8 mouse cellular contexts compared by ENCODE assay signal in the genomic region with DNA sequence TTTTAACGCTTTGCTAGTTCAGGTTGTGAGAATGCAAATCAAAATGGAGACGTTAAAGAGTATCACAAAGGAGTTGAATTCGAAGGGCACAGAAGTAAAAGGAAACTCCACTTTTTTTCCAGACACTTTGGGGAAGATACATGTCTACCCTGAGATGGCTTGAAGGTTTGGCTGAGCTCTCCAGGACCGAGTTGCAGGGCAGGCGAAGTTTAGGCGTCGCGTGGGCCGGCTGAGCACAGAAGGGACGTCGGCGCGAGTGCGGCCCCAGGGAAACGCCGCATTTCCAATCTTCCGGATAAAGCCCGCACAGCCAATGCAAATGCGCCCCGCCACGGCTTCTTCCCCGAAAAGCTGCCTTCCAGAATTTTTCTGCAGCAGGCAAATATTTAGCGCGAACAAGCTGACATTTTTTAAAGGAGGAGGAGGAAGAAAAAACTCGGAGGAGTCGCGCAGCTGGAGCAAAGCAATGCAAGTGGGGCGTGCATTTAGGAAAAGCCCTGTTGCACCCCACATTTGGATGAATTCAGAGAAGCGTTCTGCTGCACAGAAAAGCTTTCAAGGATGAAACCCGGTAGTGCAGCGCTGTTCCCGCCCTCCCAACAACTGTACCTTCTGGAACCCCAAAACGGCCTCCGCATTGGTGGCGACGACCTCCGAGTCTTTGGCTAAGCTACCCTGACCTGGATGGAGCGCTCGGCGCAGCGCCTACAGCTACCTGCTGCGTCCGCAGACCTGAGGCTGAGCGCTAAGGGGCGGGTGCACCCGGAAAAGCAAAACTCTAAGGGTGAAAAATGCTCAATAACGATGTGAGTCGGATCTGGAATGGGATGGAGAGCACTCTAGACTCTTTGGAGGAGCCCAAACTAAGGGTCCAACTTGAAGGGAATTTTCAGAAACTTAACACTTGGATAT. TPM values are rescaled to one million over a fixed set of nuclear protein-coding genes. Genes with fewer than 3 reads are reported as not detected.
A peak's percentile ranks its signal among the peaks of the same experiment; 100 is the strongest.
DNase-seq lines count a peak whose midpoint lies in the region; ATAC-seq and TF ChIP-seq lines count a peak whose summit lies in the region.

No protein-coding gene starts in this region.

- peak overlapping the region; percentile 75 for H3K4me2 ChIP-seq in heart, embryonic 12.5 days
- peak overlapping the region; percentile 49 for H3K4me2 ChIP-seq in forebrain, embryonic 14.5 days (ENCODE audit: low read length)
- H3K4me2 ChIP-seq in liver, embryonic 11.5 days: peak overlapping the region; percentile 51
- H3K4me2 ChIP-seq in stomach, postnatal 0 days (replicated peaks; ENCODE audit: low read depth): peak overlapping the region; percentile 52

- under 1% methylated on average over 48 of the region's 48 CpGs for WGBS in heart, embryonic 12.5 days
- WGBS in forebrain, embryonic 14.5 days: under 1% methylated on average over 48 of the region's 48 CpGs
- WGBS in liver, embryonic 11.5 days: under 1% methylated on average over 48 of the region's 48 CpGs
- under 1% methylated on average over 48 of the region's 48 CpGs for WGBS in stomach, postnatal 0 days

- no peak for TF ChIP-seq EP300 in stomach, postnatal 0 days (optimal IDR thresholded peaks at IDR 0.05)

- H3K9ac ChIP-seq in heart, embryonic 12.5 days: no peak overlapping the region
- H3K9ac ChIP-seq in ES-E14 (ENCODE audit: insufficient read depth, low read depth, low read length, poor library complexity, severe bottlenecking): no peak overlapping the region
- no peak overlapping the region for H3K9ac ChIP-seq in forebrain, embryonic 14.5 days (ENCODE audit: low read length)
- no peak overlapping the region for H3K9ac ChIP-seq in liver, embryonic 11.5 days (ENCODE audit: low read depth, low read length)
- H3K9ac ChIP-seq in stomach, postnatal 0 days (ENCODE audit: low read length): peak overlapping the region; percentile 31; the same call in 1 of the 2 replicates

- no peak for DNase-seq in heart, adult 11 months
- peak; percentile 12 for DNase-seq in ES-E14 (ENCODE audit: low read depth, low spot score)
- DNase-seq in forebrain, embryonic 14.5 days (ENCODE audit: low spot score): no peak
- peak; percentile 44 for DNase-seq in liver, embryonic 11.5 days (ENCODE audit: low spot score)
- no peak for DNase-seq in stomach, postnatal 0 days (ENCODE audit: low spot score)
- no peak for DNase-seq in urinary bladder, postnatal 14 days (ENCODE audit: low spot score)

- ATAC-seq in heart, embryonic 12.5 days (ENCODE audit: insufficient number of reproducible peaks, low FRiP score): no peak
- no peak for ATAC-seq in forebrain, embryonic 14.5 days
- no peak for ATAC-seq in liver, embryonic 11.5 days (replicated peaks; ENCODE audit: low FRiP score)
- ATAC-seq in stomach, postnatal 0 days (ENCODE audit: low FRiP score, low TSS enrichment): no peak
- no peak for ATAC-seq in megakaryocyte progenitor cell, adult 5-6 weeks (replicated peaks; ENCODE audit: poor library complexity)

- H3K27ac ChIP-seq in heart, embryonic 12.5 days (ENCODE audit: poor library complexity, severe bottlenecking): no peak overlapping the region
- H3K27ac ChIP-seq in ES-E14 (ENCODE audit: insufficient read depth, low read depth, low read length, poor library complexity, severe bottlenecking): no peak overlapping the region
- no peak overlapping the region for H3K27ac ChIP-seq in forebrain, embryonic 14.5 days (ENCODE audit: low read depth, low read length)
- no peak overlapping the region for H3K27ac ChIP-seq in liver, embryonic 11.5 days (ENCODE audit: low read depth, low read length)
- no peak overlapping the region for H3K27ac ChIP-seq in stomach, postnatal 0 days (replicated peaks)

- no peak for TF ChIP-seq CTCF in stomach, postnatal 0 days (IDR thresholded peaks at IDR 0.05; ENCODE audit: low read depth)

- H3K4me3 ChIP-seq in heart, embryonic 12.5 days: peak overlapping the region; percentile 36
- H3K4me3 ChIP-seq in ES-E14 (ENCODE audit: insufficient read depth in 1 of 2, low read depth in 1 of 2, low read length in 2 of 2, poor library complexity in 1 of 2, severe bottlenecking in 1 of 2): peak overlapping the region in 1 of 2 experiments; percentile 12; a peak in 2 of 4 replicates
- peak overlapping the region; percentile 23 for H3K4me3 ChIP-seq in forebrain, embryonic 14.5 days (ENCODE audit: low read depth, low read length)
- peak overlapping the region; percentile 29 for H3K4me3 ChIP-seq in liver, embryonic 11.5 days (ENCODE audit: low read depth, low read length)
- peak overlapping the region; percentile 42 for H3K4me3 ChIP-seq in stomach, postnatal 0 days (ENCODE audit: low read depth, low read length)

- no peaks in the 10 kb centered on the region for H3K36me3 ChIP-seq in heart, embryonic 12.5 days
- no peaks in the 10 kb centered on the region for H3K36me3 ChIP-seq in ES-E14 (ENCODE audit: control insufficient read depth, insufficient read depth, low read length, poor library complexity, severe bottlenecking)
- no peaks in the 10 kb centered on the region for H3K36me3 ChIP-seq in forebrain, embryonic 14.5 days (ENCODE audit: control insufficient read depth, insufficient read depth, low read length)
- no peaks in the 10 kb centered on the region for H3K36me3 ChIP-seq in liver, embryonic 11.5 days (ENCODE audit: control insufficient read depth, insufficient read depth, low read length)
- no peaks in the 10 kb centered on the region for H3K36me3 ChIP-seq in stomach, postnatal 0 days (ENCODE audit: control insufficient read depth, insufficient read depth, low read length)

- no peaks in the 10 kb centered on the region for H3K9me3 ChIP-seq in heart, embryonic 12.5 days (replicated peaks)
- no peaks in the 10 kb centered on the region for H3K9me3 ChIP-seq in ES-E14 (ENCODE audit: control insufficient read depth, insufficient read depth, low read depth, low read length)
- H3K9me3 ChIP-seq in forebrain, embryonic 14.5 days (replicated peaks; ENCODE audit: control insufficient read depth, low read length): no peaks in the 10 kb centered on the region
- no peaks in the 10 kb centered on the region for H3K9me3 ChIP-seq in liver, embryonic 11.5 days (ENCODE audit: control insufficient read depth, low read length)
- H3K9me3 ChIP-seq in stomach, postnatal 0 days (ENCODE audit: control insufficient read depth, low read length): no peaks in the 10 kb centered on the region

- H3K27me3 ChIP-seq in heart, embryonic 12.5 days (replicated peaks): peaks cover 59% of the 10 kb centered on the region
- peaks cover 59% of the 10 kb centered on the region for H3K27me3 ChIP-seq in forebrain, embryonic 14.5 days (replicated peaks; ENCODE audit: control insufficient read depth, insufficient read depth, low read length)
- H3K27me3 ChIP-seq in liver, embryonic 11.5 days (replicated peaks; ENCODE audit: control insufficient read depth, insufficient read depth, low read length): peaks cover 63% of the 10 kb centered on the region
- peaks cover 3% of the 10 kb centered on the region; the same call in 1 of the 2 replicates for H3K27me3 ChIP-seq in stomach, postnatal 0 days (ENCODE audit: control insufficient read depth, insufficient read depth, low read length)

- peaks cover 24% of the 10 kb centered on the region for H3K4me1 ChIP-seq in heart, embryonic 12.5 days (replicated peaks)
- H3K4me1 ChIP-seq in ES-E14 (ENCODE audit: control insufficient read depth in 2 of 2, insufficient read depth in 2 of 2, low read length in 2 of 2, poor library complexity in 1 of 2): no peaks in the 10 kb centered on the region
- peaks cover 7% of the 10 kb centered on the region; the same call in 1 of the 2 replicates for H3K4me1 ChIP-seq in forebrain, embryonic 14.5 days (ENCODE audit: control insufficient read depth, insufficient read depth, low read length)
- no peaks in the 10 kb centered on the region for H3K4me1 ChIP-seq in liver, embryonic 11.5 days (replicated peaks; ENCODE audit: control insufficient read depth, insufficient read depth, low read length)
- no peaks in the 10 kb centered on the region for H3K4me1 ChIP-seq in stomach, postnatal 0 days (replicated peaks; ENCODE audit: control insufficient read depth, insufficient read depth)

- in situ Hi-C loops in ES-E14 (cut with MboI; ENCODE audit: low sequenced_read_pairs in 2 of 2, unreplicated experiment in 2 of 2): no loop called here

TF ChIP-seq in ES-E14, 5 proteins besides CTCF, POLR2A, EP300 and RAD21:
- TF ChIP-seq HCFC1 (IDR thresholded peaks at IDR 0.05; ENCODE audit: borderline replicate concordance, insufficient read depth, low read length): no peak
- no peak for TF ChIP-seq CHD2 (IDR thresholded peaks at IDR 0.05; ENCODE audit: low read depth, low read length)
- no peak for TF ChIP-seq MAFK (IDR thresholded peaks at IDR 0.05; ENCODE audit: insufficient read depth, low read depth, low read length)
- no peak for TF ChIP-seq ZNF384 (IDR thresholded peaks at IDR 0.05; ENCODE audit: low read depth, low read length)
- TF ChIP-seq ZC3H11A (IDR thresholded peaks at IDR 0.05; ENCODE audit: borderline replicate concordance, low read depth, low read length): no peak

RNA-seq across cellular contexts. Expression of gene Hpse2, which starts 1.9 kb away (rescaled TPM):
- 0.30 and 0.51 TPM in 2 replicates for polyA plus RNA-seq in heart, embryonic 12.5 days (2016; fragmentation: Nextera tagmentation; extraction: Ambion mirVana)
- 0.27 and 0.69 TPM in 2 replicates for total RNA-seq in ES-E14 (2012; rRNA removed)
- polyA plus RNA-seq in forebrain, embryonic 14.5 days (2014; fragmentation: Nextera tagmentation; extraction: Ambion mirVana): 0.04 TPM in 1 of 2 replicates, not detected in the other
- 0.05 and 0.35 TPM in 2 replicates for polyA plus RNA-seq in liver, embryonic 11.5 days (2014; fragmentation: Nextera tagmentation; extraction: Ambion mirVana)
- polyA plus RNA-seq in stomach, postnatal 0 days (2015; fragmentation: Nextera tagmentation; extraction: Ambion mirVana): 1.3 and 1.4 TPM in 2 replicates
- not detected in 2 replicates for total RNA-seq in megakaryocyte progenitor cell, adult 5-6 weeks (2015)
- total RNA-seq in megakaryocyte progenitor cell, adult 5-6 weeks (2017): not detected in 2 replicates

RNA-seq across cellular contexts. Expression of gene Cnnm1, which starts 53.9 kb away (rescaled TPM):
- polyA plus RNA-seq in heart, embryonic 12.5 days (2016; fragmentation: Nextera tagmentation; extraction: Ambion mirVana): 0.06 and 0.12 TPM in 2 replicates
- 2.6 TPM in 2 replicates for total RNA-seq in ES-E14 (2012; rRNA removed)
- polyA plus RNA-seq in forebrain, embryonic 14.5 days (2014; fragmentation: Nextera tagmentation; extraction: Ambion mirVana): 0.62 and 1.4 TPM in 2 replicates
- polyA plus RNA-seq in liver, embryonic 11.5 days (2014; fragmentation: Nextera tagmentation; extraction: Ambion mirVana): 0.21 and 0.23 TPM in 2 replicates
- 0.47 and 0.56 TPM in 2 replicates for polyA plus RNA-seq in stomach, postnatal 0 days (2015; fragmentation: Nextera tagmentation; extraction: Ambion mirVana)
- total RNA-seq in megakaryocyte progenitor cell, adult 5-6 weeks (2015): 0.02 and 0.12 TPM in 2 replicates
- total RNA-seq in megakaryocyte progenitor cell, adult 5-6 weeks (2017): 0.14 and 0.17 TPM in 2 replicates

Comparison
In these comparisons a context has a peak if more than half of its experiments do, and no peak if none do; other contexts are left out.
1. DNase-seq: peak in ES-E14 (single experiment) and liver, embryonic 11.5 days (single experiment); none in heart, adult 11 months (single experiment), forebrain, embryonic 14.5 days (single experiment), stomach, postnatal 0 days (single experiment) and urinary bladder, postnatal 14 days (single experiment).
2. Peak in every context shown above with its lines, with median percentiles within 50 percentile points of each other: H3K4me2 ChIP-seq.